Mouse (Mus musculus) lung, adult 2 months (tissue): ENCODE measurements around the gene Serinc5.

ENCODE experiments used
- CTCF ChIP-seq: fragments of 200-500 bp; IDR thresholded peaks from 2 replicates; pipeline ENCODE4 v1.5.1; 2011; ENCODE audit warnings: mild to moderate bottlenecking, low read length, control low read depth; ENCODE audit not compliant: insufficient read depth
- POLR2A ChIP-seq: fragments of 200-500 bp; IDR thresholded peaks from 2 replicates; pipeline ENCODE4 v1.6.1; 2011; ENCODE audit warnings: low read depth, mild to moderate bottlenecking, control low read depth, low read length, borderline replicate concordance; ENCODE audit errors: extremely low read depth

GRCm38 (mm10) chr13:92738821-92739220 is 127.9 kb downstream of the Serinc5 start:
- TF ChIP-seq CTCF (no peak), POLR2A (no peak)
